In the genomic region with DNA sequence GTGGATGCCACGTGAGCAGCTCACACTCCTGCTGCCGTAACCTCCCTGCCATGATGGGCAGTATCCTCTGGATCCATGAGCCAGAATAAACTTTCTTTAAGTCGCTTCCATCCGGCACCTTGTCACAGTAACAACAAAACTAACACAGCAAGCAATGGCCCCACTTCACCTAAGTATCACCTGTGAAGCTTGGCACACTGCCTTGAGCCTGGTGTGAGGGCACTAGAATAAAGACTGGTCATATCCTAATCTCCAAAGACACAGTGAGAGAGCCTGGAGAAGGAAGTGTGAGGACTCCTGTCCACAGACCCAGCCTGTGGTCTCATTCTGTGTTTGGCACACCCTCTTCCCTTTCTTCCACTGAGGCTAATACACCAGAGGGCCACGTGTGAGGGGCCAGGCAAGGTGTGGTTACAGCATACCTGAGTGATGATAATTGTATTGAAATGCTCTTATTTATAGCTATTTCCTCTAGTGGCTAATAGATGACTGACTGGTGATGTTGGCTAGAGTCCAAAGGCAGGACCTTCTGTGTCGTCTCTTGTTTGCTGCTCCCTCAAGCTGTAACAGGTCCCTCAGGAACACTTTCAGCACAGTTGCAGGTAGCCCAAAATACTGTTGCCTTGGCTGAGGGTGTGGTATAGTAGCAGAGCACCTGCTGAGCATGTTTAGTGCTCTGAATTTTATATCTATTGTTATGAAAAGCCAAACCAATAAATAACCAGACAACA, we compare ENCODE assay signal across 22 mouse cellular contexts. TPM values are rescaled to one million over a fixed set of nuclear protein-coding genes. Genes with fewer than 3 reads are reported as not detected.
DNase-seq lines count a peak whose midpoint lies in the region; ATAC-seq and TF ChIP-seq lines count a peak whose summit lies in the region.
"Had no signal": no experiment of that assay in that cellular context is flagged by ENCODE, and none has a peak within 500 bp of the region (broad histone marks: within the 10 kb centered on the region; RNA-seq: fewer than 3 reads in every experiment).

No protein-coding gene starts in this region.

- H3K27ac ChIP-seq in intestine, postnatal 0 days (ENCODE audit: low read depth, low read length): no peak overlapping the region
- no peak overlapping the region for H3K27ac ChIP-seq in stomach, embryonic 15.5 days
- H3K27ac ChIP-seq: forebrain, embryonic 13.5 days; hindbrain, embryonic 13.5 days; kidney, embryonic 15.5 days; limb, embryonic 12.5 days; liver, embryonic 12.5 days; lung, embryonic 15.5 days; neural tube, embryonic 15.5 days had no signal

- H3K36me3 ChIP-seq in intestine, postnatal 0 days (ENCODE audit: control insufficient read depth, insufficient read depth): peaks cover 34% of the 10 kb centered on the region; the same call in 1 of the 2 replicates
- H3K36me3 ChIP-seq in stomach, embryonic 15.5 days: peaks cover 7% of the 10 kb centered on the region

- no peaks in the 10 kb centered on the region for H3K9me3 ChIP-seq in intestine, postnatal 0 days (ENCODE audit: control insufficient read depth)
- no peaks in the 10 kb centered on the region for H3K9me3 ChIP-seq in stomach, embryonic 15.5 days
- H3K9me3 ChIP-seq: forebrain, embryonic 13.5 days; hindbrain, embryonic 13.5 days; kidney, embryonic 15.5 days; limb, embryonic 12.5 days; liver, embryonic 12.5 days; lung, embryonic 15.5 days; neural tube, embryonic 15.5 days had no signal

- peak; percentile 13 to 49 for DNase-seq in lung, adult 18-20 months
- no peak for DNase-seq in lung, postnatal 4 days
- peak; percentile 31 to 34 for DNase-seq in cerebellum, postnatal 14 days
- no peak for DNase-seq in right cerebral cortex, postnatal 4 days
- DNase-seq in gastrocnemius, postnatal 25 days: no peak
- DNase-seq: adrenal gland, adult 8-10 months; gastrocnemius, postnatal 36 days; right cerebral cortex, postnatal 25 days; thymus, postnatal 14 days had no signal

- H3K4me1 ChIP-seq in intestine, postnatal 0 days (replicated peaks; ENCODE audit: control insufficient read depth, insufficient read depth, low read length): no peaks in the 10 kb centered on the region
- H3K4me1 ChIP-seq in stomach, embryonic 15.5 days: no peaks in the 10 kb centered on the region
- H3K4me1 ChIP-seq: kidney, embryonic 15.5 days; liver, embryonic 12.5 days; lung, embryonic 15.5 days had no signal

- no peak for TF ChIP-seq CTCF in intestine, postnatal 0 days (IDR thresholded peaks at IDR 0.05; ENCODE audit: low read depth)

- ATAC-seq in intestine, postnatal 0 days: peak; percentile 81
- ATAC-seq in stomach, embryonic 15.5 days (ENCODE audit: insufficient read depth, low FRiP score, low read depth): peak; percentile 65
- no peak for ATAC-seq in activated CD4-positive, CD25-positive, alpha-beta regulatory T cell, adult 4 months
- ATAC-seq: forebrain, embryonic 13.5 days; inflammation-experienced regulatory T-cells, adult 6 months; liver, embryonic 12.5 days; midbrain, embryonic 16.5 days had no signal

- no peak overlapping the region for H3K9ac ChIP-seq in intestine, postnatal 0 days (ENCODE audit: low read depth, low read length)
- no peak overlapping the region for H3K9ac ChIP-seq in stomach, embryonic 15.5 days
- H3K9ac ChIP-seq: forebrain, embryonic 13.5 days; hindbrain, embryonic 13.5 days; kidney, embryonic 15.5 days; limb, embryonic 12.5 days; liver, embryonic 12.5 days; lung, embryonic 15.5 days; neural tube, embryonic 15.5 days had no signal

- H3K27me3 ChIP-seq in intestine, postnatal 0 days (replicated peaks; ENCODE audit: control insufficient read depth, insufficient read depth, low read length): no peaks in the 10 kb centered on the region
- H3K27me3 ChIP-seq in stomach, embryonic 15.5 days (replicated peaks): no peaks in the 10 kb centered on the region
- H3K27me3 ChIP-seq: forebrain, embryonic 13.5 days; hindbrain, embryonic 13.5 days; kidney, embryonic 15.5 days; limb, embryonic 12.5 days; liver, embryonic 12.5 days; lung, embryonic 15.5 days; neural tube, embryonic 15.5 days had no signal

- 67% methylated on average over 6 of the region's 6 CpGs for WGBS in intestine, postnatal 0 days
- 70% methylated on average over 6 of the region's 6 CpGs for WGBS in stomach, embryonic 15.5 days

- no peak overlapping the region for H3K4me3 ChIP-seq in intestine, postnatal 0 days (ENCODE audit: low read depth, low read length)
- H3K4me3 ChIP-seq in stomach, embryonic 15.5 days (replicated peaks): no peak overlapping the region
- H3K4me3 ChIP-seq: forebrain, embryonic 13.5 days; hindbrain, embryonic 13.5 days; kidney, embryonic 15.5 days; limb, embryonic 12.5 days; liver, embryonic 12.5 days; lung, embryonic 15.5 days; neural tube, embryonic 15.5 days had no signal

- H3K4me2 ChIP-seq in intestine, postnatal 0 days (replicated peaks; ENCODE audit: low read depth): no peak overlapping the region
- H3K4me2 ChIP-seq in stomach, embryonic 15.5 days: no peak overlapping the region
- H3K4me2 ChIP-seq: forebrain, embryonic 13.5 days; heart, embryonic 11.5 days; hindbrain, embryonic 13.5 days; kidney, embryonic 15.5 days; limb, embryonic 12.5 days; liver, embryonic 12.5 days; lung, embryonic 15.5 days; neural tube, embryonic 15.5 days had no signal

RNA-seq across cellular contexts. Expression of gene Sh2b2, which starts 42.2 kb away (rescaled TPM):
- polyA plus RNA-seq in intestine, postnatal 0 days (2015; fragmentation: Nextera tagmentation; extraction: Ambion mirVana): 1.0 and 1.1 TPM in 2 replicates
- 3.1 and 3.4 TPM in 2 replicates for polyA plus RNA-seq in stomach, embryonic 15.5 days (2015; fragmentation: Nextera tagmentation; extraction: Ambion mirVana)
- under 1 TPM in 1 of 2 experiments, not detected in 1; 0.45 TPM for polyA plus RNA-seq in activated CD4-positive, CD25-positive, alpha-beta regulatory T cell, adult 4 months (2017; shearing (Covaris generic))
- total RNA-seq in gastrocnemius, postnatal 25 days (2021): 1 to 10 TPM; 2.8 to 6.1 TPM

Comparison
In these comparisons a context has a peak if more than half of its experiments do, and no peak if none do; other contexts are left out.
1. DNase-seq: peak in lung, adult 18-20 months (2 of 2) and cerebellum, postnatal 14 days (2 of 2); none in lung, postnatal 4 days (0 of 2), right cerebral cortex, postnatal 4 days (single experiment) and gastrocnemius, postnatal 25 days (single experiment).